Mouse (Mus musculus) kidney, adult 9 months (tissue): Measurements from ENCODE around the gene Arap2.

ENCODE experiments used
- DNase-seq: peaks from one replicate; pipeline ENCODE4 v3.0.0; 2022

Gene Arap2

GRCm38 (mm10) chr5:62618286-62618685 is 147.7 kb downstream of the Arap2 start:
- DNase-seq = no peak

DNA sequence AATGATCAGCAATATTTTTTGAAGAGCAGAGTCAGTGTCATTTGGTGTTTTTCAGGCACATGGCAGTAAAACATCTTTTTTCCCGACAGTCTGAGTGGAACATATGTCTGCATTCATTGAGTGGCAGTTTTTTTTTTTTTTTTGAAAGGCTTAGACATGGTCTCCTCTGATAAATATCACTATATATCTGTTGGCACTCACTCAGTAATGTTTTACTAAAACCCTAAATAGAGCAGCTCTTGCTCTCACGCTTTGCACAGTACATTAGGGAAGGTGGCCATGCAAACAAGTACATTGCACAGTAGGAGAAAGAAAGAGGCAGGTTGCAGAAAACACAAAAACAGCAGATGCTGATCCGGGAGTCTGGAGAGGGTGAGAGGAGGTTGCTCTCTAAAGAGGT is 154.0 kb downstream of the Arap2 start:
- no peak for DNase-seq

DNA sequence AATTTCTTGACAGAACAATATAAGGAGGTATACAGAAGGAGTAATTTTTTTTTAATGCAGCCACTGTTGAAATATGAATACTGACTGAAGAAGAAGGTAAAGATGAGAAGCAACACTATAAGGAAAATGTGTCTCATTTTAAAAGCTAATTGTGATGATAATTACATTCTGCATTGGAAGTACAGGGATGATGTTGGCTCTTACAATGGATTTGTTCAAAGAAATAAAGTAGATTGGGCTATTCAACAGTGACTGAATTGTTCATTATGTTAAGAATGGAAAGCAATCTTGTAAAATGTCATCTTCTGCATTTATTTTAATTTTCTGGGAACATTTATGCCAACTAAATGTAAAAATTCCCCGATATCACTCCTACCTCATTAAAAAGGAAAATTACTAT is 178.6 kb downstream of the Arap2 start:
- DNase-seq = no peak

- DNase-seq = no peak
Observed at GRCm38 (mm10) chr5:62582643-62583042, 183.3 kb downstream of the Arap2 start.

DNA sequence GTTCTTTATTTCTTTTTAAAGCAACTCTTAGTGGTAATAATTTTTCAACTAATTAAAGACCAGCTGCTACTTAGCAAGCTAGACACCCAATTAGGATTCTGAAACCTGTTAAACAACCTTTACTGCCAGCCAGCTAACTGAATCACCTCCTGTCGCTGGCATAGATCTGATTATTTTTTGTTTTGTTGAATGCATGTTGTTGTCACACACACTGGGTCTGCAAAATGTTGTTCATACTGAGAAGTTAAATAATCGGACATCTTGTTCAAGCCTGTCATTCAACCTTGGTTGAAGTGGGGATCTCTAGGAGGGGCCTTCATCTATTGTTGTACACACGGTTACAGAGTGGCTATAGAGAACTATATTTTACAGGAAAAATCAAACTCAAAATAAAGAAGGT is 184.3 kb downstream of the Arap2 start:
- no peak for DNase-seq

- DNase-seq = no peak
Observed at GRCm38 (mm10) chr5:62574336-62574844, 191.6 kb downstream of the Arap2 start.
